Mouse (Mus musculus) large intestine, adult 2 months (tissue): ENCODE results near the gene Gramd1a. TPM values are rescaled to one million over a fixed set of nuclear protein-coding genes. Genes with fewer than 3 reads are reported as not detected.

Experiments
- DNase-seq: peaks from one replicate; pipeline ENCODE4 v3.0.0-alpha.2; 2012; ENCODE audit warnings: low read depth, low spot score
- WGBS: fragments of 180-500 bp; shearing (Covaris S2); methylation state at CpG from one replicate; pipeline ENCODE4 v1.1.7; 2018; 5-methylcytosine and 5-hydroxymethylcytosine counted together
- polyA plus RNA-seq: library from polyadenylated mRNA; depleted of rRNA; stranded (reverse); fragments of >200 nt; gene quantifications from 2 replicates; pipeline ENCODE4 v1.2.3, GENCODE M21; 2012

Gramd1a gene
- polyA plus RNA-seq, 1 experiment: 45.0 TPM

DNA sequence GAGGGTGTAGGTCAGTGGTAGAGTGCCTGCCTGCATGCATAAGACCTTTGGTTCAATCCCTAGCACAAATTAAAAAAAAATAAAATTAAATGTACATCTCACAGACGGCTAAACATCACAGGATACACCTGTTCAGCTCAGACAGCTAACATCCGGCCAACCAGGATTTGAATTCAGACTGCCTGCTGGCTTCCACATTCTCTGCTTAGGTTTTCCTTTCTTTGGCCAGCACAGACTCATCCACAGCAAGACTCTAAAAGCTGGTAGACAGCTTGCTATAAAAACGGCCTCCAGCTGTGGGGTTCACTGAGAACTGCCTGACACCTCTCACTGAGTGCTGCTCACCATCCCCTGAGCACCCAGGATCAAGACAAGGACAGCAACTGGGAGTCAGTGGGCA, 49.5 kb downstream of the Gramd1a start:
- DNase-seq: no peak
- 57% methylated on average over 3 of the region's 3 CpGs for WGBS

- 64% methylated on average over 15 of the region's 15 CpGs for WGBS
Observed at GRCm38 (mm10) chr7:31105061-31105768, 50.5 kb downstream of the Gramd1a start.

GRCm38 (mm10) chr7:31100786-31101185, 54.9 kb downstream of the Gramd1a start:
- DNase-seq: no peak
- 51% methylated on average over 14 of the region's 14 CpGs for WGBS

More at GRCm38 (mm10) chr7:31105061-31105768, 50.5 kb downstream of the Gramd1a start:
- no peak for DNase-seq

DNA sequence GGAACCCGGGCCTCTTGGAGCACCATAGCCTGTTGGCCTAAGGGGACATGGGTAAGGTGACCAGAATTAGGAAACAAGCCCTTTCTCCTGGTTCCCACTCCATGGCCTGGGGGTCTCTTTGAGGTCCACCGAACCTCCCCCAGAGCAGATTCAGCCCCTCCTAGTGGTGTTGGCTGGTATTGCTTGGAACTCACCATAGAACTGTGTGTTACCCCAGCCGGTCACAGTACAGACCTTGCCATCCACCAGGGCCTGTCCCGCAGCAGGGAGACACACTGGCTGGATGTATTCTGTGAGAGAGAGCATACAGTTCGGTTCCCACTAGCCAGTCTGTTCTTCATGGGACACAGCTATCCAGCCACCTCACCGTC, 56.1 kb downstream of the Gramd1a start:
- WGBS: 88% methylated on average over 6 of the region's 6 CpGs
- DNase-seq: no peak

DNA sequence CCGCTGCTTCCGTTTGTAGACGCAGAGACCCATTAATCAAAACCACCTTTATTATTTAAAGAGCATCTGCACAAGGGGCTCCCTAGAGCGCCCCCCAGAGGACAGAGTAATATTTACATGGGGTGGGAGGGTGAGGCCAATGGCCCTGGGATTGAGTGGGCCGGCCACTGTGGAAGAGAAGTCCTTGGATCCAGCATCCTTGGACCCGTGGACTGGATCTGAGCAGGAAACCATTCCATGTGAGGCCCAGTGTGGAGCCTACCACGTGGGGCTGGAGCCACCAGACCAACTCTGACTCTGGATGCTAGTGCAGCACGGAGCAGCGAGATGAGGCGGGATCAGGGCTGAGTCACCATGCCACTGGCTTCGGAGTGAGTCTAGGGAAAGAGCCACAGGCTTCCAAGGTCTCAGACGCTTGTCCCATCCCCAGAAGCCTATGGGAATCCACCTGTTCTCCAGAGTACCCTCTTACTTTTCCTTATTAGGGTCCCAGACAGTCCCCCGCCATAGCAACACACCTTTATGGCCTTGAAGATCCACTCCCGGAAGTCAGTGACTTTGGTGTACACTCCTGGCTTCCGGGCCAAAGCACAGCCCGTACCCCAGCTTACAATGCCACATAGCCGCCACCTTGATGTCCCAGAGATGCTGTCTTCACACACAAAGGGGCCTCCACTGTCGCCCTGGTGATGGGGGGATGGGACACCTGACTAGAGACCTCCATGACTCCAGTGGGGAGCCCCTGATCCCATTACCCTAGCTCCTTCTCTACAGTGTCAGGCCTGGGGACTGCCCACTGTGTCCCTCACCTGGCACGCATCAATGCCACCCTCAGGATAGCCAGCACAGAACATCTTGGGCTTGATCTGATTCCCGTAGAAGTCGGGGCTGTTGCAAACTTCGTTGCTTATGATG, 56.7 kb downstream of the Gramd1a start:
- 72% methylated on average over 22 of the region's 22 CpGs for WGBS
- DNase-seq: no peak

GRCm38 (mm10) chr7:31097583-31098248, 58.0 kb downstream of the Gramd1a start:
- 45% methylated on average over 20 of the region's 20 CpGs for WGBS
- peak; percentile 64 for DNase-seq

DNA sequence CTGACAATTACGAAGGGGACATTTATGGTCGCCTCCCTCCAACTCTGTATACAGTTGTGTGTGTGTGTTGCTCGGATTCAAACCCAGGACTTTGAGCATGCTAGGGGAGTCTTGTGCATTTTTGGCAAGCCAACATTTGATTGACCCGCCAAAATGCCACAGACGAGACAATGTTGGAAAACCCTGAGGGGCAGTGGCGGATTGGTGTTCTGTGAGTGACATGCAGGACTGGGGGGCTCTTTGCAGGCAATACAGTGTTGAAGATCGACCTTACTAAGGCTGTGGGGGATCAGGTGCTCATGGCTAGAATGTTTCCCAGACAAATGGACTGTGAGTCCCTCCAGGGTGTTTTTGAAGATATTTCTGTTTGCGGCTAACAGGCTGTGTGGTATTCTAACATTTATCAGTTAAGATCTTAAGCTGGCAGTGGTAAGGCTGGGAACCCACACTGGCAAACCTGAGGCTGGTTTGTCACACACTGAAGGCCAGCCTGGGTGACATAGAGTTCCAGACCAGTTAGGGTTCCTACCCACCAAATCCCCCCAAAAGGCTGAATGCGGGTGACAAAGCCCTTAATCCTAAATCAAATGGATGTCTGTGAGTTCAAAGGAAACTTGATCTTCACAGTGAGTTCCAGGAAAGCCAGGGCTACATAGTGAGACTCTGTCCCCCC, 58.7 kb downstream of the Gramd1a start:
- 82% methylated on average over 9 of the region's 9 CpGs for WGBS

GRCm38 (mm10) chr7:31094774-31095501, 60.8 kb downstream of the Gramd1a start:
- WGBS: 29% methylated on average over 12 of the region's 12 CpGs

More for the DNA sequence above, 58.7 kb downstream of the Gramd1a start:
- no peak for DNase-seq

GRCm38 (mm10) chr7:31089721-31090120, 66.0 kb downstream of the Gramd1a start:
- no peak for DNase-seq

More at GRCm38 (mm10) chr7:31094774-31095501, 60.8 kb downstream of the Gramd1a start:
- no peak for DNase-seq

GRCm38 (mm10) chr7:31088206-31088605, 67.5 kb downstream of the Gramd1a start:
- no peak for DNase-seq
- 74% methylated on average over 3 of the region's 3 CpGs for WGBS

More at GRCm38 (mm10) chr7:31089721-31090120, 66.0 kb downstream of the Gramd1a start:
- 79% methylated on average over 2 of the region's 2 CpGs for WGBS

DNA sequence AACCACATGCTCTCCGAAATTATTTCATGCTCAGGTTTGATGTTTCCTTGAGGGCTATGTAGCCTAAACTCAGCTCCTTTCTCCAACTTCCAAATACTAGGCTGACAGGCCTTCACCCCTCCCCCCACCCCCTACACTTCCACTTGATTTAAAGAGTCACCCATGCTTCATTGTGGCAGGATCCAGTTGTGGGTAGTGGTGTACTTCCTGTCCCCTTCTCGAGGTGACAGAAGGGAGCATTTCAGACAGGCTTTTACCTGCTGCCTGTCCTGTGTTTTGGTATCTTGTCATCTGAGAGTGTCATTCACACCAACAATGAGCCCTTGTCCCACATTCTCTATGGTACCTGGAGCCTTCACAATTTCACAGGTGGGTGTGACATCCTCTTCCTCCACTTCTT, 68.4 kb downstream of the Gramd1a start:
- WGBS: 64% methylated on average over 2 of the region's 2 CpGs
- no peak for DNase-seq

GRCm38 (mm10) chr7:31086175-31086755, 69.4 kb downstream of the Gramd1a start:
- no peak for DNase-seq
- 95% methylated on average over 9 of the region's 9 CpGs for WGBS

DNA sequence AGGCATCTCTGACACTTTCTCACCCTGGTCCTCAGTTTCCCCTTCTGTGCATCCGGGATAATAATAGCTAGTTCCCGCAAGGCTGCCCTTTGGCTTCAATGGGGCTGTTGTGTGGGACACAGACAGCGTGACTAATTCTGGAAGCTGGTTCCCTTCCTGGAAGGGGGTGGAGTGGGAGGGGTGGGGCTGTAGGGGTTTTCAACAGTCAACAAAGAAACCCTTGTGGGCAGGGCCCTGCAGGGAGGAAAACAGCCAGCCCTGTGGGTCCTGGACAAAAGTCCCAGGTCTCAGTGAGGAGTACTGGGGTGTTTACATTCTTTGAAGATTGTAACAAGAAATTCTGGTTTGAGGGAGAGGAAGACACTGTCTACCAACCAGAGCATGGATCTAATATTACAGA, 70.5 kb downstream of the Gramd1a start:
- DNase-seq: no peak
- WGBS: 20% methylated on average over 3 of the region's 3 CpGs

GRCm38 (mm10) chr7:31084140-31084539, 71.6 kb downstream of the Gramd1a start:
- DNase-seq: no peak
- WGBS: 75% methylated on average over 9 of the region's 9 CpGs

GRCm38 (mm10) chr7:31082831-31083588, 72.7 kb downstream of the Gramd1a start:
- 64% methylated on average over 14 of the region's 14 CpGs for WGBS
- no peak for DNase-seq

DNA sequence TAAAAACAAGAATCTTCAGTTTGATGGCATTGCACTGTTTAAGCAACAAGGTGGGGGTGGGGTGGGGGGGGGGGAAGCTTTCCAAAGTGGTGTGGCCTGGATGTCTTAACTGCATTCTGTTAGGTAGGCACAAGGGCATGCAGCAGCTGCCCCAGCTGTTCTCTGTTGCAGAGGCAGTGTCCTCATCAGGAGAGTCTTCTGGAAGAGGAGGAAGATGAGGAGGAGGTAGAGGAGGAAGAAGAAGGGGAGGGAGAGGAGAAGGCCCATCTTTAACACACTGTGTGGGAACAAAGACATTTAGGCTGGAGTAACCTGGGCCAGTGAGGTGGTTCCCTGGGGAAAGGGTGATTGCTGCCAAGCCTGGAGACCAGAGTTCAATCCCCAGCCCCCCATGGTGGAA, 73.6 kb downstream of the Gramd1a start:
- no peak for DNase-seq

- WGBS: 62% methylated on average over 1 of the region's 1 CpGs
- no peak for DNase-seq
Observed at GRCm38 (mm10) chr7:31081106-31081505, 74.6 kb downstream of the Gramd1a start.

GRCm38 (mm10) chr7:31080611-31081010, 75.1 kb downstream of the Gramd1a start:
- DNase-seq: no peak
- whole genome bisulfite sequencing: 78% methylated on average over 3 of the region's 3 CpGs
